Mouse (Mus musculus): ENCODE measurements at regions not wholly inside any gene's neighbourhood (a gene's known extent, or its start where the extent isn't known, plus 50 kb on each side); places are given as distances from the start of the nearest gene placed in this dataset.

DNA sequence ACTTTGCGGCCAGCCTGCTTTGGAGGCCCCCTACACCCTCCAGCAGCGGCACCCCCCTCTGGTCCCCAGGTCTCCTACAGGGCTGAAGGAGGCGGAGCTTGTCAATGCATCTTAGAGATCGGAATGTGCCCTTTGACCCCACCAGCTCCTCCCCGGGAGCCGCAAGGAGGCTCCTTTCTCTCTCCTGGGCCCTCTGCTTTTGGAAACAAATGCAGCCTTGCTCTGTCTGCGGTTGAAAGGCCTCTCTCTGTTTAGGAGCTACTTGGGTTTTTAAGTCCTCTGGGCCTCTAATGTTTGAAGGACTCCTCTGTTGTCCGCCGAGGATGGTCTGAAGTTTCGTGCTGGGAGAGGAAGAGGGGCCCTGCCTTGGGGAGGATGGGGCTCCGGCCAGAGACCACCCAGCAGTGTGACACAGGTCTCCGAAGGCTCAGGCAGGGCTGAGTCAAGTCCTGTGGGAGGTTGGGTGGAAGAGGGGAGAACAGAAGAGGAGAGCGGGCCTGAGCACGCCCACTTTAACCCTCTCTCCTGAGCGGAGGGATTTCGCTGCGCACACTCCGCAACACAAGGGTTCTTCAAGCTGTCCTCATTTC lies 102.1 kb upstream of the Gm26897 start:
- TF ChIP-seq ZKSCAN1 (IDR thresholded peaks at IDR 0.05; ENCODE audit: borderline replicate concordance, low read depth, low read length) (no peak), CHD1 (IDR thresholded peaks at IDR 0.05; ENCODE audit: low read depth, low read length) (no peak), POLR2A (IDR thresholded peaks at IDR 0.05; ENCODE audit: low read depth, low read length) (no peak), CTCF (conservative IDR thresholded peaks at IDR 0.05 in 1 of 2, IDR thresholded peaks at IDR 0.05 in 1 of 2; ENCODE audit: low read depth in 2 of 2, low read length in 2 of 2) (no peak), RCOR1 (conservative IDR thresholded peaks at IDR 0.05; ENCODE audit: low read depth, low read length) (no peak), SIN3A (IDR thresholded peaks at IDR 0.05; ENCODE audit: low read length) (no peak), ZC3H11A (IDR thresholded peaks at IDR 0.05; ENCODE audit: low read depth, low read length) (no peak)

All from CH12.LX (cell line).